Comparison of ENCODE assay signal across 17 mouse cellular contexts in the genomic region with DNA sequence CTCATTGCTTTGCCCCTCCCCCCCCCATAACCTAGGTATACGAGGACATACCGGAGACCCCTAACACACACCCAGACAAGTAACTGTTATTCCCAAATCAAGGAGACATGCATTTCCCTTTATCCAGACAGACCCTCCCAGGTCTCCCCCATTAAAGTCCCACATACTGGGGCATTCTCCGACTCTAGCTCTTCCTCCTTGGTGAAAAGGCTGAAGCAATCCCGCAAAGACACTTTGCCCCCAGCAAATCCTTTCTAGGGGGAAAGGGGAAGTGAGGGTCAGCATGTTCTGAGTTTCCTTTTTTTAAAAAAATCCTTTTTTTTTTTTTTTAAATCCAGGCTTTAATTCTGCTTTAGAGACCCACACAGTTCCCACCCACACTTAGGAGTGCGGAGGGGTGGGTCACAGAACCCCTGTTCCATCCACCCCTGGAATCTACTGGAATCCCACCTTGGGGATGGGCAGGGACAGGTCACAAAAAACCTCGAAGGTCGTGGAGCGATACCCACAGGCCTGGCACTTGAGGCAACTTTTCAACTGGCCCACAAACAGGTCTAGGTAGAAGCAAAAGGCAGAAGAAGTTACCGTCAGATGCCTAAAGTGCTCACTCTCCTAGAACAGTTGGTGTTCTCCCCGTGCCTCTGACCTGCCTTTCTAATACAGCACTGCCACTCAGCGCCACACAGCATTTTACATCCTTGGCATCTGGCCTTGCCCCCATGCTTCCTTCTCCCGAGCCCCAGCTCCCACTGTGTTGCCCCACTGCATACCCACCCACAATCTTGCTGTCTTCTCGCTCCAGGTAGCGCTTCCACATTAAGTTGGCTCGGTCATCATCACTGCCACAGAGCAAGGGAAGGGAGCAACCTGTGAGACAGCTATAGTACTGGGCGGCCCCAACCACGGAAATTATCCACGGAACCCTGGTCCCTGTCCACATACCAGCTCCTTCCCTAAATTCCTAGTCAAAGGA. TPM values are rescaled to one million over a fixed set of nuclear protein-coding genes. Genes with fewer than 3 reads are reported as not detected.
DNase-seq lines count a peak whose midpoint lies in the region; ATAC-seq and TF ChIP-seq lines count a peak whose summit lies in the region.
"Had no signal": no experiment of that assay in that cellular context is flagged by ENCODE, and none has a peak within 500 bp of the region (broad histone marks: within the 10 kb centered on the region; RNA-seq: fewer than 3 reads in every experiment).

No protein-coding gene starts in this region.

- WGBS in liver, postnatal 0 days (ENCODE audit: insufficient replicate concordance): 81% methylated on average over 18 of the region's 18 CpGs

- no peak for TF ChIP-seq CTCF in layer of hippocampus, adult 2 months (conservative IDR thresholded peaks at IDR 0.05)
- TF ChIP-seq CTCF in liver, postnatal 0 days (IDR thresholded peaks at IDR 0.05; ENCODE audit: low read depth): no peak

- peak; percentile 91 for DNase-seq in heart, adult 11 months
- DNase-seq in heart, postnatal 10 days: no peak
- DNase-seq in layer of hippocampus, adult 2 months (ENCODE audit: low spot score in 2 of 2): peak in 1 of 2 experiments; percentile 6
- DNase-seq in layer of hippocampus, adult 9-11 months: no peak
- DNase-seq in liver, postnatal 0 days: no peak
- DNase-seq in retina, postnatal 1 day: no peak
- DNase-seq: kidney, postnatal 36 days; layer of hippocampus, postnatal 36 days; lung, postnatal 10 days; right cerebral cortex, adult 18-20 months; spleen, adult 18-20 months had no signal

- no peaks in the 10 kb centered on the region for H3K27me3 ChIP-seq in liver, postnatal 0 days (ENCODE audit: insufficient read depth, low read length)
- H3K27me3 ChIP-seq: forebrain, embryonic 15.5 days; hindbrain, embryonic 13.5 days; limb, embryonic 15.5 days; megakaryocyte, embryonic 14.5 days; midbrain, embryonic 15.5 days had no signal

- peaks cover 35% of the 10 kb centered on the region for H3K36me3 ChIP-seq in liver, postnatal 0 days (replicated peaks; ENCODE audit: insufficient read depth, low read length)

- H3K27ac ChIP-seq in layer of hippocampus, adult 2 months: peak overlapping the region; percentile 28; the same call in 1 of the 2 replicates
- H3K27ac ChIP-seq in liver, postnatal 0 days (ENCODE audit: low read depth): 0 out of 2 replicates have a peak overlapping the region, but pooled peaks have one; percentile 9
- H3K27ac ChIP-seq: forebrain, embryonic 15.5 days; hindbrain, embryonic 13.5 days; limb, embryonic 15.5 days; midbrain, embryonic 15.5 days had no signal

- H3K9me3 ChIP-seq in liver, postnatal 0 days (ENCODE audit: low read length): no peaks in the 10 kb centered on the region
- H3K9me3 ChIP-seq: forebrain, embryonic 15.5 days; hindbrain, embryonic 13.5 days; limb, embryonic 15.5 days; megakaryocyte, embryonic 14.5 days; midbrain, embryonic 15.5 days had no signal

- peak; percentile 20; the same call in 1 of the 2 replicates for ATAC-seq in granulocyte monocyte progenitor cell, adult 5-6 weeks (replicated peaks; ENCODE audit: poor library complexity, severe bottlenecking)
- ATAC-seq in liver, postnatal 0 days: no peak
- ATAC-seq: forebrain, embryonic 15.5 days; midbrain, embryonic 15.5 days had no signal

- H3K4me2 ChIP-seq in liver, postnatal 0 days (ENCODE audit: low read depth, low read length): peak overlapping the region; percentile 63; the same call in 1 of the 2 replicates
- H3K4me2 ChIP-seq: forebrain, embryonic 15.5 days; hindbrain, embryonic 13.5 days; limb, embryonic 15.5 days; midbrain, embryonic 15.5 days had no signal

- no peak overlapping the region for H3K9ac ChIP-seq in liver, postnatal 0 days (replicated peaks)
- H3K9ac ChIP-seq: forebrain, embryonic 15.5 days; hindbrain, embryonic 13.5 days; limb, embryonic 15.5 days; midbrain, embryonic 15.5 days had no signal

- intact Hi-C loops in heart, postnatal 10 days (cut with DNase I): loop anchor here (10.0 kb wide), 1 partner anchor 169 kb away; a partner anchor contains a TSS

- no peak for TF ChIP-seq EP300 in liver, postnatal 0 days (IDR thresholded peaks at IDR 0.05; ENCODE audit: low read depth)

- no peak overlapping the region for H3K4me3 ChIP-seq in layer of hippocampus, adult 2 months
- H3K4me3 ChIP-seq in liver, postnatal 0 days (ENCODE audit: low read depth, low read length): no peak overlapping the region
- H3K4me3 ChIP-seq: forebrain, embryonic 15.5 days; hindbrain, embryonic 13.5 days; limb, embryonic 15.5 days; megakaryocyte, embryonic 14.5 days; midbrain, embryonic 15.5 days had no signal

- peaks cover 23% of the 10 kb centered on the region for H3K4me1 ChIP-seq in liver, postnatal 0 days (ENCODE audit: insufficient read depth)

RNA-seq across cellular contexts. Expression of a gene that starts 2.5 kb away (rescaled TPM):
- total RNA-seq in heart, postnatal 10 days (2021): 10 to 100 TPM; 20.7 to 21.4 TPM
- total RNA-seq in layer of hippocampus, adult 2 months (2021): 10 to 100 TPM; 31.2 to 42.1 TPM
- total RNA-seq in granulocyte monocyte progenitor cell, adult 5-6 weeks (2014; fragmentation: Nextera tagmentation): 22.5 and 37.6 TPM in 2 replicates
- total RNA-seq in granulocyte monocyte progenitor cell, adult 5-6 weeks (2017): 16.8 and 25.3 TPM in 2 replicates
- polyA plus RNA-seq in liver, postnatal 0 days (2015; fragmentation: Nextera tagmentation; extraction: Ambion mirVana): 61.5 and 69.6 TPM in 2 replicates

RNA-seq across cellular contexts. Expression of a gene that starts 4.3 kb away (rescaled TPM):
- 10 to 100 TPM; 20.7 to 26.8 TPM for total RNA-seq in heart, postnatal 10 days (2021)
- total RNA-seq in layer of hippocampus, adult 2 months (2021): 10 to 100 TPM; 61.9 to 76.6 TPM
- total RNA-seq in granulocyte monocyte progenitor cell, adult 5-6 weeks (2014; fragmentation: Nextera tagmentation): 34.7 and 37.6 TPM in 2 replicates
- 20.0 and 22.8 TPM in 2 replicates for total RNA-seq in granulocyte monocyte progenitor cell, adult 5-6 weeks (2017)
- 13.9 and 15.1 TPM in 2 replicates for polyA plus RNA-seq in liver, postnatal 0 days (2015; fragmentation: Nextera tagmentation; extraction: Ambion mirVana)

RNA-seq across cellular contexts. Expression of a gene that starts 11.3 kb away (rescaled TPM):
- 100 to 1,000 TPM; 101 to 112 TPM for total RNA-seq in heart, postnatal 10 days (2021)
- total RNA-seq in layer of hippocampus, adult 2 months (2021): 100 to 1,000 TPM; 105 to 113 TPM
- 142 and 143 TPM in 2 replicates for total RNA-seq in granulocyte monocyte progenitor cell, adult 5-6 weeks (2014; fragmentation: Nextera tagmentation)
- 108 and 113 TPM in 2 replicates for total RNA-seq in granulocyte monocyte progenitor cell, adult 5-6 weeks (2017)
- 58.1 and 59.6 TPM in 2 replicates for polyA plus RNA-seq in liver, postnatal 0 days (2015; fragmentation: Nextera tagmentation; extraction: Ambion mirVana)

RNA-seq across cellular contexts. Expression of a gene that starts 13.3 kb away (rescaled TPM):
- 10 to 100 TPM; 28.0 to 28.6 TPM for total RNA-seq in heart, postnatal 10 days (2021)
- total RNA-seq in layer of hippocampus, adult 2 months (2021): 10 to 100 TPM; 73.1 to 79.3 TPM
- total RNA-seq in granulocyte monocyte progenitor cell, adult 5-6 weeks (2014; fragmentation: Nextera tagmentation): 24.7 and 25.6 TPM in 2 replicates
- 14.7 and 19.0 TPM in 2 replicates for total RNA-seq in granulocyte monocyte progenitor cell, adult 5-6 weeks (2017)
- 16.0 and 16.7 TPM in 2 replicates for polyA plus RNA-seq in liver, postnatal 0 days (2015; fragmentation: Nextera tagmentation; extraction: Ambion mirVana)

RNA-seq across cellular contexts. Expression of a gene that starts 32.3 kb away (rescaled TPM):
- total RNA-seq in heart, postnatal 10 days (2021): 1,000 to 10,000 TPM; 1,054 to 1,076 TPM
- total RNA-seq in layer of hippocampus, adult 2 months (2021): 100 to 1,000 TPM; 254 to 273 TPM
- 270 and 271 TPM in 2 replicates for total RNA-seq in granulocyte monocyte progenitor cell, adult 5-6 weeks (2014; fragmentation: Nextera tagmentation)
- total RNA-seq in granulocyte monocyte progenitor cell, adult 5-6 weeks (2017): 358 and 391 TPM in 2 replicates
- 158 and 170 TPM in 2 replicates for polyA plus RNA-seq in liver, postnatal 0 days (2015; fragmentation: Nextera tagmentation; extraction: Ambion mirVana)
